Mouse (Mus musculus): ENCODE data around the gene Dnajc1. TPM values are rescaled to one million over a fixed set of nuclear protein-coding genes. Genes with fewer than 3 reads are reported as not detected.

The Dnajc1 gene
- polyA plus RNA-seq, 1 experiment from 2014 or later: 34.5 TPM

DNA sequence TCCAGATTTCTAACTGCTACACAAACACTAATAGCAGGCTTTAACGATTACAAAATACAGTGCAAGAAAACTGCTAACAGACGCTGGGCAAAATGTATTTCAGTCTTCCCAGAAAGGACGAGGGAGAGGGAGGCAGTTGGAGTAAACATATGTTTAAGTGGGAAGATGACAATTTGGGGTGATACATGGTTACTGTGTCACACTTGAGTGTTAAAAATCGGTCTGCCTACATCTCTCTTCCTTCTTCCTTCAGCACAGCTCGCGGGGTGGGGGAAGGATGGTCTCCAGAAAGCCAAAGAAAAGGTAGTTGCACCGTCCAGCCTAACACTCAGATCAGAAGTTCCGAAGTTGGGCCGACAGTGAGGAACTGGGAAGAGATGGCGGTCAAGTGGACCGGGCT is 769 bp downstream of the Dnajc1 start:
- under 1% methylated on average over 11 of the region's 11 CpGs for WGBS
- TF ChIP-seq EP300 (optimal IDR thresholded peaks at IDR 0.05) (no peak), CTCF (IDR thresholded peaks at IDR 0.05; ENCODE audit: low read depth) (no peak)
- no peak for DNase-seq (ENCODE audit: low spot score)

GRCm38 (mm10) chr2:18389631-18390030 is 3.0 kb downstream of the Dnajc1 start:
- Histone ChIP-seq H3K9ac (ENCODE audit: low read length) (no peak overlapping the region), H3K4me2 (replicated peaks; ENCODE audit: low read depth) (no peak overlapping the region), H3K27ac (replicated peaks) (no peak overlapping the region), H3K4me1 (replicated peaks; ENCODE audit: control insufficient read depth, insufficient read depth) (no peaks in the 10 kb centered on the region), H3K27me3 (ENCODE audit: control insufficient read depth, insufficient read depth, low read length) (no peaks in the 10 kb centered on the region), H3K36me3 (ENCODE audit: control insufficient read depth, insufficient read depth, low read length) (no peaks in the 10 kb centered on the region), H3K9me3 (ENCODE audit: control insufficient read depth, low read length) (no peaks in the 10 kb centered on the region), H3K4me3 (ENCODE audit: low read depth, low read length) (no peak overlapping the region)
- ATAC-seq (ENCODE audit: low FRiP score, low TSS enrichment) (no peak), DNase-seq (ENCODE audit: low spot score) (no peak)
- TF ChIP-seq CTCF (IDR thresholded peaks at IDR 0.05; ENCODE audit: low read depth) (no peak), EP300 (optimal IDR thresholded peaks at IDR 0.05) (no peak)
- 83% methylated on average over 1 of the region's 1 CpGs for WGBS

More for the DNA sequence above, 769 bp downstream of the Dnajc1 start:
- Histone ChIP-seq H3K36me3 (ENCODE audit: control insufficient read depth, insufficient read depth, low read length) (no peaks in the 10 kb centered on the region), H3K9ac (ENCODE audit: low read length) (peak overlapping the region; percentile 85), H3K9me3 (ENCODE audit: control insufficient read depth, low read length) (no peaks in the 10 kb centered on the region), H3K4me3 (ENCODE audit: low read depth, low read length) (peak overlapping the region; percentile 85), H3K4me2 (replicated peaks; ENCODE audit: low read depth) (peak overlapping the region; percentile 67), H3K27me3 (ENCODE audit: control insufficient read depth, insufficient read depth, low read length) (no peaks in the 10 kb centered on the region), H3K4me1 (replicated peaks; ENCODE audit: control insufficient read depth, insufficient read depth) (no peaks in the 10 kb centered on the region), H3K27ac (replicated peaks) (peak overlapping the region; percentile 99)
- ATAC-seq (ENCODE audit: low FRiP score, low TSS enrichment): no peak

GRCm38 (mm10) chr2:18381662-18382061 is 11.0 kb downstream of the Dnajc1 start:
- TF ChIP-seq CTCF (IDR thresholded peaks at IDR 0.05; ENCODE audit: low read depth) (peak; percentile 60), EP300 (optimal IDR thresholded peaks at IDR 0.05) (no peak)
- no peaks in the 10 kb centered on the region for H3K36me3 ChIP-seq (ENCODE audit: control insufficient read depth, insufficient read depth, low read length)
- H3K9ac ChIP-seq (ENCODE audit: low read length): no peak overlapping the region
- no peaks in the 10 kb centered on the region for H3K9me3 ChIP-seq (ENCODE audit: control insufficient read depth, low read length)
- ATAC-seq (ENCODE audit: low FRiP score, low TSS enrichment) (no peak), DNase-seq (ENCODE audit: low spot score) (no peak)
- H3K4me1 ChIP-seq (replicated peaks; ENCODE audit: control insufficient read depth, insufficient read depth): no peaks in the 10 kb centered on the region
- no peak overlapping the region for H3K4me2 ChIP-seq (replicated peaks; ENCODE audit: low read depth)
- no peak overlapping the region for H3K4me3 ChIP-seq (ENCODE audit: low read depth, low read length)
- no peak overlapping the region for H3K27ac ChIP-seq (replicated peaks)
- H3K27me3 ChIP-seq (ENCODE audit: control insufficient read depth, insufficient read depth, low read length): no peaks in the 10 kb centered on the region

DNA sequence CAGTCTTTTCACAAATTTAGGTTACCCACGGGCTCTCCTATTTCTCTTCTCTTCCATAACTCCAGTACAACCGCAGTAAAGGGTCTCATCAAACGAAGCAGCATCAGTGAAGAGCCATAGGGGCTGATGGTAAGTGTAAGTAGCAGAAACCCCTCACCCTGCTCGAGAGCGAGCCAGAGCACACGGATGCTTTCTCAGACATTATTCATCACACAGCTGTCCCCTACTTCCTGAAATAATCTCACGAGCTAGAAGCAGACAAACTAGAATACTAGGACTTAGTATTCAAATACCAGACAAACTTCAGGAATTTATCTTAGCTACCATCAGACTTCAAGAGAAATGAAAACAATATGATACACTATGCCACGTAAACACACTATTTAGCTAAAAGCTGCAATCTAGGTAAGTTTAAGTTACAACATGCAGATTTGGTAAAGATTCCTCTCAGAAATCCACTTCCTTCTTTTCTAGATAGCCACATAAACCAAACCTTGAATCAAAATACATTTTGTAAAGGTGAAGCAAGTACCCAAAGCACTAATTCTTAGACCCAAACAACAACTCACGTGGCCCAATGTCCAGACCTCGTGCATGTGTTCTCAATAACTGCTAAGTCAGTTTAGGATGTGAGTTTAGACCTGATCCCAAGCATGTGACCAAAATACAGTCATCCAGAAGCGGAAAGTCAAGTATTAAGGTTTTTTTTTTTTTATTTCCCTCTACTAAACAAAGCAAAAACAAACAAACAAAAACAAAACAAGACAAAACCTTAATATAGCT is 20.0 kb downstream of the Dnajc1 start:
- Histone ChIP-seq H3K36me3 (ENCODE audit: control insufficient read depth, insufficient read depth, low read length) (no peaks in the 10 kb centered on the region), H3K4me3 (ENCODE audit: low read depth, low read length) (no peak overlapping the region), H3K4me2 (replicated peaks; ENCODE audit: low read depth) (no peak overlapping the region), H3K9ac (ENCODE audit: low read length) (no peak overlapping the region), H3K27me3 (ENCODE audit: control insufficient read depth, insufficient read depth, low read length) (no peaks in the 10 kb centered on the region), H3K9me3 (ENCODE audit: control insufficient read depth, low read length) (no peaks in the 10 kb centered on the region), H3K27ac (replicated peaks) (no peak overlapping the region), H3K4me1 (replicated peaks; ENCODE audit: control insufficient read depth, insufficient read depth) (no peaks in the 10 kb centered on the region)
- WGBS: 44% methylated on average over 11 of the region's 11 CpGs
- no peak for DNase-seq (ENCODE audit: low spot score)
- no peak for TF ChIP-seq EP300 (optimal IDR thresholded peaks at IDR 0.05)
- TF ChIP-seq CTCF (IDR thresholded peaks at IDR 0.05; ENCODE audit: low read depth): no peak
- ATAC-seq (ENCODE audit: low FRiP score, low TSS enrichment): no peak

GRCm38 (mm10) chr2:18370794-18371498 is 21.7 kb downstream of the Dnajc1 start:
- TF ChIP-seq EP300 (optimal IDR thresholded peaks at IDR 0.05): no peak
- TF ChIP-seq CTCF (IDR thresholded peaks at IDR 0.05; ENCODE audit: low read depth): no peak
- DNase-seq (ENCODE audit: low spot score): no peak
- Histone ChIP-seq H3K9me3 (ENCODE audit: control insufficient read depth, low read length) (no peaks in the 10 kb centered on the region), H3K9ac (ENCODE audit: low read length) (no peak overlapping the region), H3K36me3 (ENCODE audit: control insufficient read depth, insufficient read depth, low read length) (no peaks in the 10 kb centered on the region), H3K27me3 (ENCODE audit: control insufficient read depth, insufficient read depth, low read length) (no peaks in the 10 kb centered on the region), H3K27ac (replicated peaks) (no peak overlapping the region), H3K4me3 (ENCODE audit: low read depth, low read length) (no peak overlapping the region), H3K4me2 (replicated peaks; ENCODE audit: low read depth) (no peak overlapping the region), H3K4me1 (replicated peaks; ENCODE audit: control insufficient read depth, insufficient read depth) (no peaks in the 10 kb centered on the region)
- no peak for ATAC-seq (ENCODE audit: low FRiP score, low TSS enrichment)
- 85% methylated on average over 4 of the region's 4 CpGs for WGBS

GRCm38 (mm10) chr2:18364402-18364801 is 28.2 kb downstream of the Dnajc1 start:
- Histone ChIP-seq H3K27ac (replicated peaks) (no peak overlapping the region), H3K9me3 (ENCODE audit: control insufficient read depth, low read length) (no peaks in the 10 kb centered on the region), H3K4me3 (ENCODE audit: low read depth, low read length) (no peak overlapping the region), H3K4me1 (replicated peaks; ENCODE audit: control insufficient read depth, insufficient read depth) (no peaks in the 10 kb centered on the region), H3K4me2 (replicated peaks; ENCODE audit: low read depth) (no peak overlapping the region), H3K36me3 (ENCODE audit: control insufficient read depth, insufficient read depth, low read length) (no peaks in the 10 kb centered on the region), H3K9ac (ENCODE audit: low read length) (no peak overlapping the region), H3K27me3 (ENCODE audit: control insufficient read depth, insufficient read depth, low read length) (no peaks in the 10 kb centered on the region)
- no peak for ATAC-seq (ENCODE audit: low FRiP score, low TSS enrichment)
- WGBS: 57% methylated on average over 1 of the region's 1 CpGs
- DNase-seq (ENCODE audit: low spot score): no peak
- TF ChIP-seq EP300 (optimal IDR thresholded peaks at IDR 0.05): no peak
- TF ChIP-seq CTCF (IDR thresholded peaks at IDR 0.05; ENCODE audit: low read depth): no peak

Measured in stomach, postnatal 0 days (tissue).